Mouse (Mus musculus) erythroblast, embryonic 14.5 days (primary cell): ENCODE measurements around the gene Nell1. TPM values are rescaled to one million over a fixed set of nuclear protein-coding genes. Genes with fewer than 3 reads are reported as not detected.

Experiments
- H3K27me3 ChIP-seq: 2 replicates; pipeline ENCODE4 v1.6.1; 2012; ENCODE audit warnings: inconsistent platforms; ENCODE audit not compliant: control insufficient read depth
- H3K36me3 ChIP-seq: 2 replicates; pipeline ENCODE4 v1.6.1; 2012; ENCODE audit warnings: mild to moderate bottlenecking, inconsistent platforms; ENCODE audit not compliant: control insufficient read depth
- H3K4me1 ChIP-seq: 2 replicates; pipeline ENCODE4 v1.6.1; 2012; ENCODE audit warnings: inconsistent platforms; ENCODE audit not compliant: control insufficient read depth
- H3K4me3 ChIP-seq: replicated peaks from 2 replicates; pipeline ENCODE3; 2012; ENCODE audit warnings: moderate library complexity, mild to moderate bottlenecking, inconsistent platforms
- H3K9me3 ChIP-seq: 2 replicates; pipeline ENCODE4 v1.6.1; 2012; ENCODE audit warnings: low read length, inconsistent platforms, mixed read lengths; ENCODE audit not compliant: control insufficient read depth
- GATA1 ChIP-seq: IDR thresholded peaks from 2 replicates; pipeline ENCODE4 v1.6.1; 2012; ENCODE audit warnings: low read length, inconsistent platforms, mixed read lengths
- TAL1 ChIP-seq: IDR thresholded peaks from 3 replicates; pipeline ENCODE4 v1.6.1; 2012; ENCODE audit warnings: low read length, inconsistent platforms, mixed read lengths
- polyA plus RNA-seq: library from polyadenylated mRNA; stranded (reverse); fragments of >175 nt; gene quantifications from 2 replicates; pipeline ENCODE4 v1.2.3, GENCODE M21; 2012

The Nell1 gene
- polyA plus RNA-seq, 1 experiment: not detected

- Histone ChIP-seq H3K4me1 (no peaks in the 10 kb centered on the region), H3K36me3 (no peaks in the 10 kb centered on the region), H3K27me3 (no peaks in the 10 kb centered on the region), H3K9me3 (peaks cover 15% of the 10 kb centered on the region), H3K4me3 (no peak overlapping the region)
- TF ChIP-seq GATA1: no peak
- TF ChIP-seq TAL1: no peak
Measured at GRCm38 (mm10) chr7:50137706-50138105, 163.0 kb downstream of the Nell1 start.

DNA sequence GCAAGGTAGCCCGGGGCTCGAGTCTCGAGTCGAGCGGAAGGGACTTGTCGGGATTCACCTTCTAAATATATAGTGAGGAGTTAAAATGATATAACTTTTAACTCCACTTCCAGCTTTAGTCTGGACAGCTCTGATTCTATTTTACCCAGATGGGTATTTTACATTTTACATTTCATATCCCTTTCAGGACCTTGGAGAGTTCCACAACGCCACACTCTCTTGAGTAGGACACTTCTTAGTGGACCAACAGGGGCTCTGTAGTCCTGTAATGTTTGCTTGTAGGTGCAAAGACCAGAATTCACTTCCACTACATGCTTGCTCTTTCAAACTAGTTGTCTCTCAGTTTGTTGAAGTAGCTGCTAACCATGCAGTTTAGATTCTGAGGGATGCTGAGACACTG is 174.7 kb downstream of the Nell1 start:
- no peaks in the 10 kb centered on the region for H3K27me3 ChIP-seq
- peaks cover 14% of the 10 kb centered on the region for H3K9me3 ChIP-seq
- no peaks in the 10 kb centered on the region for H3K4me1 ChIP-seq
- no peak for TF ChIP-seq TAL1
- no peaks in the 10 kb centered on the region for H3K36me3 ChIP-seq
- no peak overlapping the region for H3K4me3 ChIP-seq

GRCm38 (mm10) chr7:50150838-50151237 is 176.2 kb downstream of the Nell1 start:
- Histone ChIP-seq H3K36me3 (no peaks in the 10 kb centered on the region), H3K9me3 (peaks cover 14% of the 10 kb centered on the region), H3K27me3 (no peaks in the 10 kb centered on the region), H3K4me3 (no peak overlapping the region), H3K4me1 (no peaks in the 10 kb centered on the region)
- TF ChIP-seq TAL1 (no peak), GATA1 (no peak)

DNA sequence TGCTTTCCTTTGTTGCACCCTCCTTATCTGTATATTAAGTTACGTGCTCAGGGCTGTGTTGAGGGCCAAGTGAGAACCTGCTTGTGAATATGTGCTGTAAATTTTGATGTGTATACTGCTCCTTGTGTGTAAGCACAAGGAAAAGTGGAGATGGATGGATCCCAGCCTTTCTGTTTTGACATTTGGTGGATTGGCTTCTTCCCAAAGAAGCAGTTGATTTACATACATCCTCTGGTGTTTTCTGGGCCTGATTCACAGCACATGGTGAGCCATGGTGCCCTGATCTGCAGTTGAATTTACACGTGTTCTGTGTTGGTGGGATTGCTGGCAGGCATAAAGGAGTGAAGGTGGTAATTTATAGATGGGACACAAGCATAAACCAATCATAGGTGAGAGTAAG is 179.0 kb downstream of the Nell1 start:
- no peak overlapping the region for H3K4me3 ChIP-seq
- no peaks in the 10 kb centered on the region for H3K27me3 ChIP-seq
- peaks cover 22% of the 10 kb centered on the region for H3K9me3 ChIP-seq
- no peaks in the 10 kb centered on the region for H3K4me1 ChIP-seq
- H3K36me3 ChIP-seq: no peaks in the 10 kb centered on the region
- TF ChIP-seq GATA1 (no peak), TAL1 (no peak)

DNA sequence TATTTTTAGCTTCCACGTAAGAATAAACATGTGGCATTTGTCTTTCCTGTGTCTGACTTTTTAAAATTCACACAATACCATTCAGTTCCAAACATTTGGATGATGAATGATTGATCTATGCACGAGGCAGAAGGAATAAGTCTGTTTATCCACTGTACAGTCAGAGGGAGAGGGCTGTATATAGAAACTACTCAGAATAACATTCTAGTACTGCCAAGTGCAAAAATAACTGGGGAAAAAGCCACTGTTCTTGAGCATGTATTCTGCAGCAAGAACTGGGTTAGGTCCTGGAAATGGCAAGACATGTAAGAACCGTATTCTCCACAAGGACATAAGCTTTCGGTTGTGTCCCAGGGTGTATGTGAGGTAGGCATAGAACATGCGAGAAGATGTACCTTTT is 187.9 kb downstream of the Nell1 start:
- Histone ChIP-seq H3K36me3 (no peaks in the 10 kb centered on the region), H3K9me3 (peaks cover 14% of the 10 kb centered on the region), H3K4me3 (no peak overlapping the region), H3K27me3 (no peaks in the 10 kb centered on the region), H3K4me1 (no peaks in the 10 kb centered on the region)
- no peak for TF ChIP-seq TAL1
- no peak for TF ChIP-seq GATA1

DNA sequence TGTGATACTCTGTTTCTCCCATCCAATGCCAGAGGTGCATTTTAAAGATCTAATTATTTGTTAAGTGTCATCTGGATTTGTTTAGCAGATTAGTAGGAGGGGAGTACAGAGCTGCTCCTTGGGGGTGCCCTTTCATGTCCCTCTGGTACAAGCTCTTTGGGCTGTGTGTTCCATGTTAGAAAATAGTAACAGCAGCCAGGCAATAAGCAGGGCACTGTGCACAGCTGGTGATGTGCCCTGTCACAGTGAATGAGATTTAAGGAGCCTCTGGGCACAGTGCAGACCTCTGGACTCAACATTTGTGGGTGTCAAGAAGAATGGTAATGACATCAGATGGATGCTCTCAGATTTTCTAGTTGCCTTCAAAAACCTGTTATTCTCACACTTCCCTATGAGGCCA is 194.1 kb downstream of the Nell1 start:
- TF ChIP-seq TAL1 (no peak), GATA1 (no peak)
- no peaks in the 10 kb centered on the region for H3K27me3 ChIP-seq
- no peaks in the 10 kb centered on the region for H3K4me1 ChIP-seq
- peaks cover 2% of the 10 kb centered on the region; the same call in 1 of the 2 replicates for H3K9me3 ChIP-seq
- no peak overlapping the region for H3K4me3 ChIP-seq
- no peaks in the 10 kb centered on the region for H3K36me3 ChIP-seq

GRCm38 (mm10) chr7:50186306-50186705 is 211.6 kb downstream of the Nell1 start:
- TF ChIP-seq TAL1: no peak
- TF ChIP-seq GATA1: no peak
- H3K36me3 ChIP-seq: no peaks in the 10 kb centered on the region
- H3K9me3 ChIP-seq: no peaks in the 10 kb centered on the region; the same call in 1 of the 2 replicates
- H3K4me3 ChIP-seq: no peak overlapping the region
- H3K4me1 ChIP-seq: no peaks in the 10 kb centered on the region
- H3K27me3 ChIP-seq: no peaks in the 10 kb centered on the region

DNA sequence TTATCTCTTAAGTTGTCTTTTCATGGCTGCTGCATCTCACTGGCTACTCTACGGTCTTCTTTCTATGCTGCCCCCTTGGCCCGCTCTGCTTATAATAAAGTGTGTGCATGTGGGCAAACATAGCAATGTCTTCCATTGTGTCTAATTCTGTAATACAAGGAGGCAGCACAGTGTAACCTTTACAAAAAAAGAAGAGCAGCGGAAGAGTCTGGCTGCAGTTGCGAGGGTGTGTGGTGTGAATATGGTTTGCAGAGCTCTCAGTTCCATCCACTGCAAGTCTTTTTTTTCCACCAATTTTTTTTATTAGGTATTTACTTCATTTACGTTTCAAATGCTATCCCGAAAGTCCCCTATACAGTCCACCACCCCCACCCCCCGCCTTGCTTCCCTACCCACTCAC is 219.3 kb downstream of the Nell1 start:
- TF ChIP-seq TAL1: no peak
- no peak for TF ChIP-seq GATA1
- H3K9me3 ChIP-seq: peaks cover 6% of the 10 kb centered on the region; the same call in 1 of the 2 replicates
- H3K4me1 ChIP-seq: no peaks in the 10 kb centered on the region
- no peaks in the 10 kb centered on the region for H3K27me3 ChIP-seq
- H3K36me3 ChIP-seq: no peaks in the 10 kb centered on the region
- H3K4me3 ChIP-seq: no peak overlapping the region

GRCm38 (mm10) chr7:50195080-50195611 is 220.5 kb downstream of the Nell1 start:
- Histone ChIP-seq H3K4me1 (no peaks in the 10 kb centered on the region), H3K36me3 (no peaks in the 10 kb centered on the region), H3K9me3 (peaks cover 6% of the 10 kb centered on the region; the same call in 1 of the 2 replicates), H3K4me3 (no peak overlapping the region), H3K27me3 (no peaks in the 10 kb centered on the region)
- no peak for TF ChIP-seq TAL1
- TF ChIP-seq GATA1: no peak

DNA sequence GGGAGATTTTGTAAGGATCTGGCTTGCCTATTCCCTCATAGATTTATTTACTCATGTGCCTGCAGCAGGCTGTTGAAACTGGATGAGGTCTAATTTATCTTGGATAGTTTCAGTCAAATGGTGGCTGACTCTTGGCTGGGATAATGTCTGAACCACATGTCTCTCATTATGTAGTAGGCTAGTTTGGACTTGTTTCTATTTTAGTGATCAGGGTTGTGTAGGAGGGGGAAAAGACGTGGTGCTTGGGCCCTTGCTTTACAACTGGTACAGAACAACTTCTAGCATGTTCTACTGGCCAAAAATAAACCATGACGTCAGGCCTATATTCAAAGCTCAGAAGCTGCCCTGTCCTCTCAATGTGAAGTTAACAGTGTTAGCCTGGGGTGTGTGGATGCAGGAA is 230.6 kb downstream of the Nell1 start:
- H3K4me3 ChIP-seq: no peak overlapping the region
- no peaks in the 10 kb centered on the region; the same call in 1 of the 2 replicates for H3K9me3 ChIP-seq
- no peaks in the 10 kb centered on the region for H3K4me1 ChIP-seq
- no peaks in the 10 kb centered on the region for H3K36me3 ChIP-seq
- no peaks in the 10 kb centered on the region for H3K27me3 ChIP-seq
- TF ChIP-seq TAL1: no peak
- no peak for TF ChIP-seq GATA1
